Mouse (Mus musculus): Measurements from ENCODE around the gene Dcp1b.
A peak's percentile ranks its signal among the peaks of the same experiment; 100 is the strongest.

Gene Dcp1b

DNA sequence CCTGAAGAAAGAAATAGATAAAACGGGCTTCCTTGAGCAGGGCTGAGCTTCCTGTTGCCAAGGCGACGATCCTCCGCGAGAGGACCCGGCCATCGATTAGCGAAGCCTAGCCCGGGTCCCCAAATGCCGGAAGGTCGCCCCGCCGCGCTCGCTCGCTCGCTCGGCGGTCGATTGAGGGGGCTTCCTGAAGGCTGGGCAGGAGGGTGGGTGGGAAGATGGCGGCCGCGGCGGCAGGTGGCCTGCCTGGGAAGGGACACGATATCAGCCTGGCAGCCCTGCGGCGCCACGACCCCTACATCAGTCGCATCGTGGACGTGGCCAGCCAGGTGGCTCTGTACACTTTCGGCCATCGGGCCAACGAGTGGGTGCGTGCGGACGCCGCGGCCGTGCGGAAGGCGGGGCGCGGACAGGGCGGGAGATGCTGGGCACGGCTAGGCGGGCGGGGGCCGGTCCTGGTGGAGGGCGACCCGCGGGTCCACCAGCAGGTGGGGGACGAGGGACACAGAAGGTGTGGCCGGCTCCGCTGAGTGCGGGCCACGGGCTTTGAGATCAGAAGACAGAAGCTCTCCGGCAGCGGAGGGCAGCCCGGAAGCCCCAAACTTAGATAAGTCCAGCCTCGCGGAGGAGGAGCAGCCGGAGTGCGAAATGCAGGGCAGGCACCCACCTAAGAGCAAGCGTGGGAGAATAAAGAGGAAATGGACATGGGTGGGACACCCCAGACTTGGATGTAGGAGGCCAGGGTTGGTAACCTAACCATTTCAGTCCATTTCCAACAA is at the start of gene Dcp1b:
Gene Dcp1b (plus strand): TSS at position 176 of the 776 bp plus-strand sequence.
- peak; percentile 91 for DNase-seq (ENCODE audit: low read depth, low spot score)

GRCm38 (mm10) chr6:119126991-119127390 is 48.1 kb upstream of the Dcp1b start:
- DNase-seq (ENCODE audit: low read depth, low spot score): no peak

GRCm38 (mm10) chr6:119128076-119128475 is 47.0 kb upstream of the Dcp1b start:
- no peak for DNase-seq (ENCODE audit: low read depth, low spot score)

GRCm38 (mm10) chr6:119128521-119128920 is 46.5 kb upstream of the Dcp1b start:
- no peak for DNase-seq (ENCODE audit: low read depth, low spot score)

DNA sequence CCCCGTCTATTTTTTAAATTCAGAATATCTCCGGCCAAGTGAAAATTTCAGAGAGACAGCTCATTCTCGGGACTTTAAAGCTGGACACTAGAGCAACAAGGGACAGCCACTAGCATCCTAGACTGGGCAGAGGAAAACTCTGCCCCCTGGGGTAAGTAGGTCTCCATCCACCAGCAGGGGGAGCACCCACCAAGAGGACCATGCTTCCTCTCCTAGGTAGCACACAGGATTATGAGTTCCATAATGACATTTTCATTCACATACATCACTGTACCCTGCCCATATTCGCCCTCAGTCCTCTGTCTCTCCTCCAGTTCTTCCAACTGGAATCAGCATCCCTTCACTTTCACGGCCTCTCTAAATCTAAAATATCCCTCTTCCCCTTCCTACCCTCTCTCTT is 45.4 kb upstream of the Dcp1b start:
- peak; percentile 29 for DNase-seq (ENCODE audit: low read depth, low spot score)

DNA sequence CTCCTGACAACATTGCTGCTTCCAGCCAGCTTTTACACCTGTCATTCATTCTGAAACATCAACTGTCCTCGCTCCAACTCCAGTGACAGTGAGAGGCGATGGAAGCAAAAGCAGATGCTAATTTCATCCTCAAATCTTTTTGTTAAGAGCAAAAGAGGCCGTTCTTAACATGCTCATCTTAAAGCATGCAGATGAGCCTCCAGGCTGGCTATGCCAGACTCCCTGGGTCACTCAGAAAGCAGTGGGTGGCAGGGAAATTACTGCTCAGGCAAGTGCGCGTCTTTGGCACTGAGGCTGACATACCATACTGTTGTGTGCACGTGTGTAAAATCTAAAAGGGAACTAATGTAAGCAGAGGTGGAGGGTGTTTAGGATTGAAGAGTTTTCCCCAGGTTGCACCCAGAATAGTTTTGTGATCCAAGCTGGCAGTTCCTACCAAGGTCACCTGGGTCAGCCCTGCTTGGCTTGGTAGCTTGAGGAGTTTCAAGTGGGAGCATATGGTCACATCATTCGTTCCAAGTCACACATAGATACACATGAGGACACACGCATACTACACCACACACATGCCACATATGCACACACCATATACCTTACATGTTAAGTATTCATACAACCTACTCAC is 42.8 kb upstream of the Dcp1b start:
- no peak for DNase-seq (ENCODE audit: low read depth, low spot score)

GRCm38 (mm10) chr6:119132863-119133262 is 42.2 kb upstream of the Dcp1b start:
- DNase-seq (ENCODE audit: low read depth, low spot score): no peak

GRCm38 (mm10) chr6:119137768-119138167 is 37.3 kb upstream of the Dcp1b start:
- DNase-seq (ENCODE audit: low read depth, low spot score): no peak

DNA sequence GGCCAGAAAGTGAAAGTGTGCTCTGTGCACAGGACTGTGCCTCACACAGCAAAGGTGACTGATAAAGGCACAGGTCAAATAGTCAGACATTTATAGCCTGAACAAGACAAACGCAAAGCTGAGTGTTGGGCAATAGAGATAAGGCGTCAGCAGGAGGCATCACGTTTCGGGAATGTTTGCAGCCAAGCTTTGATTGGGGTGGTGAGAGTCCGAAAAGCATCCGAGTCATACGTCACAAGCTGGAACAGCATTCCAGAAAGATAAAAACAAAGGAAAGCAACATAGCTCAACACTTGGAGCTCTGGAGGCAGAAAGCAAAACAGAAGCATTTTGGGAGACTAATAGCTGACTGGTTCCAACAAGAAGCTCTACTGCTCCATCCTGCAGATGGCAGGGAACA is 35.5 kb upstream of the Dcp1b start:
- no peak for DNase-seq (ENCODE audit: low read depth, low spot score)

DNA sequence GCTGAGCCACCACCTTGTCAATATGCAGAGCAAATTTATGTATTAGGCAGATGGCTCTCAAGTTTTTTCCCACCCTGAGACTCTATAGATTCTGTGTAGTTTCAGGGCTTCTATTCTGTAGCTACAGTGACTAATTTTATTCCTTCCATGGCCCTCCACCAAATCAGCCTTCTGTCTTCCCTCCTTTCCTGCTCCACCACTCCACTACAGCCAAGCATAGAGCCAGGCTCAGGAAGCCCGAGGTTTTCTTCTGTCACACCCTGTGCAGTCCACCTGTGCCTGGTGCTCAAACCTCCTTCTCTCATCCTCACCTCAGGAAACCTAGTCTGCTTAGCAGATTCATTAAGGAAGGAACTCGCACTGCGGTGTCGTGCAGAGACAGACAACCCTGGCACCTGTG is 29.9 kb upstream of the Dcp1b start:
- DNase-seq (ENCODE audit: low read depth, low spot score): no peak

DNA sequence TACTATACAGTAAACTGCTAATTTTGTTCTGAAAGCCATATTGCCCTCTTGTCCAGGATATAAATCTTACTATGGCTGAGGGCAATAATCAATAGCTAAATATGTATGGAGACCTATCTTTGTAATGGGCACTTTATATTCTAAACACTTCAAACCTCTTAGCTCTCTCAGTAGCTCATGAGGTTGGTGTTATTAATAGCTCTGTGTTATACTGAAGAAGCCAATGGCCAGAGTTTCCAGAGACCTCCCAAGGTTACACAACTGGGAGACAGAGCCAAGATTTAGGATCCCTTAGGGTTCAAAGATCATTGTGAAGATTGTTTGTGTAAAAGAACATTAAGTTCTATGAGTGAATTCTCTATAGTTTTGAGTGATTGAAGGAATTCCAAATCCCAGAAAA is 9.4 kb upstream of the Dcp1b start:
- DNase-seq (ENCODE audit: low read depth, low spot score): no peak

DNA sequence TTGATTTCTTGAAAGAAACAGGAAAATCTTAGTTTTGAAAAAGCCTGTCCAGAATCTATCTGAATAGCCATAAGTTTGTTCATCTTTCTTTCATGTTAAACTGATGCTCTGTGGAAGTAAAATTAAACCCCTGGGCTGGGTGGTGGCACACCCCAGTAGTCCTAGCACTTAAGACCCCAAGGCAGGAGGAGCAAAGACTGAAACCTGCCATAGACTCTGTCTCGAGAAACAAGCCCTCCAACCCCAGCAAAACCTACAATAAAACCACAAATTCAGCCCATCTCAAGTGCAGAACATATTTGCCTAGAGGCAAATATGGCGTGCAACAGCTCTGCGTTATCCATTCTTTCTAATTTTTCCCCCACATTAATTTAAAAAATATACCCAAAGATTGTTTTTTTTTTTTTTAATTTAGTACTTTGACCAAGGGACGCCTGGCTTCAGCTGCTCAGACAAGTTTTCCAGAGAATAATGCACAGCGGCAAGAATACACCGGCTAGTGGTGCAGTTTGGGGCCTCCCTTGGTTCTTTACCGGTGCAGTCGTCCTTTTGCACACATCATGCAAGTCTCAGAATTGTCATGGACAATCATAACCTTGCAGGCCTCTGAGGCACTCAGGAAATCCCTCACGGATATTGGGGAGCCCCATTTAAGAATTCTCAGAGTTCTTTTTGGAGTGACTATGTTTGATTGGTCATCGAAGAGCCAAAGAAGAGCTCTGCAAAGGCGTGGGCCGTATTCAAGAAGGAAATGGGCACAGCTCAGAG is 562 bp upstream of the Dcp1b start:
- DNase-seq (ENCODE audit: low read depth, low spot score): no peak

DNA sequence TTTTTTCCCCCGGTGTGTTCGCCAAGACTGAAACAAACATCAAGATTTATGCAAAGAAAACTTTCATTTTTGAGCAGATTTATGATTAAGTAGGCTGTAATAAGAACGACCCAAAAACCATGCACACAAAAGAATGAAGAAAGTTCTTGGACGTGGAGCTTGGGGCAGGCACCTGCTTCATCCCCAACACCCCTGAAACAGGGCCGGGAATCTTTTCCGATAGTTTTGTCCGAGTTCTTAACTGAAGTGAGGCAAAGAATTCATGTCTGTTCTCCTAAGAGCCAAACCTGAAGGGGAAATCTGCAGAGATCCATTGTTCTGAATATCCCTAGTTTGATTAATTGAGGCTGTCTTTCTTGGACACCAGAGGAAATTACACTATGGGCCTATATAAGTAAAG is 1.1 kb downstream of the Dcp1b start:
- DNase-seq (ENCODE audit: low read depth, low spot score): no peak

DNA sequence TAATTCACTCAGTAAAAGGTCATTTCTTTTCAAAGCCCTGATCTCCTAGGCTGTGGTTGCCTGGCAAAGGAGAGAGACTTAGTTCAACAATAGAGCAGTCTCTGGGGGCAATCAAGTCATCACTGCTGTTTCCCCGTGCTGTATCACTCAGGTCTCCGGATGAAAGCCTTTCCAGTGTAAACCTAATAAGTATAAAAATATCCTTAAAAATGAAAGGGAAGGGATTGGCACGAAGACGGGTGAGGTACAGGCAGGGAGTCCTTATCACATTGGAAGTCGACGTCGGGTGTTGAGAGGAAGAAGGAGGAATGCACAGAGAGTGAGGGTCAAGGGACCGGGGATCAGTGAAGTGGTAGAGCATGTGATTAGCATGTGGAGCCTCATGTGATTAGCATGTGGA is 2.0 kb downstream of the Dcp1b start:
- DNase-seq (ENCODE audit: low read depth, low spot score): no peak

DNA sequence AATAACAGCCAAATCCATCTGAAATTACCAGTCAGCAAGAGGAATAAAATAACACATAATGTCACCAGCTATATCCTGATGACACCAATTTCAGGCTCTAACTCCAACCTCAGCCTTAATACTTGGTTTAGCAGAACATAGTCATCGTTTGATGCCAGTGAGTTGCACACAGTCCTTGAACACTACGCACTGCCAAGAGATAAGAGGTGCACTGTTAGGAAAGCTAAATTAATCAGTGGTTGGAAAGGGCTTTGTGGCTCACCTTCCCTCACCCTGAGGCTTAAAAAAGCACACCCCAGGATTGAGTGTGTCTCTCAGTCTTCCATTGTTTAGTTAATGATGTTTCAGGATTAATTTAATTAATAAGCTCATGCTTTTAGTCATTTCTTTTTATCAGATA is 5.1 kb downstream of the Dcp1b start:
- no peak for DNase-seq (ENCODE audit: low read depth, low spot score)

- no peak for DNase-seq (ENCODE audit: low read depth, low spot score)
Observed at GRCm38 (mm10) chr6:119182211-119182610, 7.2 kb downstream of the Dcp1b start.

DNA sequence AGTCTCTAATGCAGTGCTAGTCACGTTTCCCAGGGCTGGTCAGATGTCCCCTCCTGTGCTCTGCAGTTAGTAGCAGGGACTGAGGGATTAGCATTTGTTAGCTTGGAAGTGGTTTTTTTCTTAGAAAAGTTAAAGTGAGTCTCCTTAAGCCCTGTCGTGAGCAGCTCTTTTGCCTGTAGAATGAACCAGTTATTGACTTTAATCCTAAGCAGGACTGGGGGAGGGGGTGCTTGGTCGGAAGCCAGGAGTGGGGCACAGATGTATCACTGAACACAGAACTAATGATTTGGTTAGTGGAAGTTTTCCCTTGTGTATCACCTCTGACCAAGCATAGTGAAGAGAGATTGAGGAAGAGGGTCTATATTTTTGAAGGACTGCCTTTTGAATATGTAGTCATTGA is 8.7 kb downstream of the Dcp1b start:
- DNase-seq (ENCODE audit: low read depth, low spot score): no peak

- peak; percentile 58 for DNase-seq (ENCODE audit: low read depth, low spot score)
Observed at GRCm38 (mm10) chr6:119186658-119187057, 11.6 kb downstream of the Dcp1b start.

DNA sequence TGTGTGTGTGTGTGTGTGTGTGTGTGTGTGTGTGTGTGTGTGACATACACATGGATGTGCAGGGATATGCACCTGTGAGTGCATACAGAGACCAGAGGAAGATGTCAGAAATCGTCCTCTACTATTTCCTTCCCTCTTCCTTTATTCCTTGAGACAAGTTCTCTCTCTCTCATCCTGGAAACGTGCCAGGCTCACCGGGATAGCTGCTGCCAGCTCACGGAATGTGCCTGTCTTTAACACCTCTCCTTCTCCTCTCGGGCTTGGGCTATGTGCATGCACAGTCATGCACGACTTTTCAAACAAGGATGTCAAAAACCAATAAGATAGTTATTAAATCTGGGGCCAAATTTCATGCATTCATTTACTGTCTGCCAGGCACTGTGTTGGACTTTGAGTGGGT is 12.6 kb downstream of the Dcp1b start:
- no peak for DNase-seq (ENCODE audit: low read depth, low spot score)

GRCm38 (mm10) chr6:119191478-119191877 is 16.4 kb downstream of the Dcp1b start:
- DNase-seq (ENCODE audit: low read depth, low spot score): no peak

GRCm38 (mm10) chr6:119193571-119194154 is 18.6 kb downstream of the Dcp1b start:
- no peak for DNase-seq (ENCODE audit: low read depth, low spot score)

GRCm38 (mm10) chr6:119194161-119194560 is 19.1 kb downstream of the Dcp1b start:
- no peak for DNase-seq (ENCODE audit: low read depth, low spot score)

Data from ES-CJ7 (cell line).